Mouse (Mus musculus) liver, embryonic 15.5 days (tissue): ENCODE results near the gene Dgkd. TPM values are rescaled to one million over a fixed set of nuclear protein-coding genes. Genes with fewer than 3 reads are reported as not detected.

Experiments used
- ATAC-seq: fragments of 200-750 bp; cut with Nextera tagmentation; 2 replicates; pipeline ENCODE4 v1.8.0; 2017; ENCODE audit warnings: moderate number of reproducible peaks, mild to moderate bottlenecking, moderate library complexity; ENCODE audit not compliant: insufficient read depth
- H3K27ac ChIP-seq: fragments of 300-500 bp; sonication (generic); replicated peaks from 2 replicates; pipeline ENCODE4 v1.5.1; 2015; ENCODE audit warnings: mild to moderate bottlenecking, inconsistent platforms
- H3K27me3 ChIP-seq: fragments of 300-500 bp; sonication (generic); 2 replicates; pipeline ENCODE4 v1.6.1; 2015; ENCODE audit warnings: mild to moderate bottlenecking, inconsistent platforms
- H3K36me3 ChIP-seq: fragments of 300-500 bp; sonication (generic); replicated peaks from 2 replicates; pipeline ENCODE4 v1.6.1; 2015; ENCODE audit warnings: moderate library complexity, mild to moderate bottlenecking, inconsistent platforms
- H3K4me1 ChIP-seq: fragments of 300-500 bp; sonication (generic); replicated peaks from 2 replicates; pipeline ENCODE4 v1.6.1; 2015; ENCODE audit warnings: inconsistent platforms
- H3K4me2 ChIP-seq: fragments of 300-500 bp; sonication (generic); 2 replicates; pipeline ENCODE4 v1.6.1; 2015; ENCODE audit warnings: moderate library complexity, mild to moderate bottlenecking, inconsistent platforms
- H3K4me3 ChIP-seq: fragments of 300-500 bp; sonication (generic); replicated peaks from 2 replicates; pipeline ENCODE4 v1.5.1; 2015; ENCODE audit warnings: mild to moderate bottlenecking, inconsistent platforms
- H3K9ac ChIP-seq: fragments of 300-500 bp; sonication (generic); 2 replicates; pipeline ENCODE4 v1.6.1; 2015; ENCODE audit warnings: moderate library complexity, mild to moderate bottlenecking, inconsistent platforms
- H3K9me3 ChIP-seq: fragments of 300-500 bp; sonication (generic); replicated peaks from 2 replicates; pipeline ENCODE4 v1.6.1; 2016; ENCODE audit warnings: inconsistent platforms
- WGBS: fragments of 180-500 bp; shearing (Covaris S2); methylation state at CpG from one replicate; pipeline ENCODE4 v1.1.7; 2015; ENCODE audit warnings: mixed read lengths; ENCODE audit not compliant: insufficient replicate concordance; 5-methylcytosine and 5-hydroxymethylcytosine counted together
- polyA plus RNA-seq: library from polyadenylated mRNA; unstranded; fragments of >200 nt; fragmentation: Nextera tagmentation; extraction: Ambion mirVana; gene quantifications from 2 replicates; pipeline ENCODE4 v1.2.1, GENCODE M21; 2015

Gene Dgkd
- polyA plus RNA-seq, 1 experiment from 2014 or later = 9.8 TPM

GRCm38 (mm10) chr1:87864889-87865288 lies 11.8 kb downstream of the Dgkd start:
- ATAC-seq = no peak
- H3K27me3 ChIP-seq = no peaks in the 10 kb centered on the region
- H3K4me1 ChIP-seq = peaks cover 20% of the 10 kb centered on the region

GRCm38 (mm10) chr1:87866672-87867071 lies 13.6 kb downstream of the Dgkd start:
- 63% methylated on average over 1 of the region's 1 CpGs for WGBS
- no peak for ATAC-seq
- no peak overlapping the region for H3K9ac ChIP-seq
- no peaks in the 10 kb centered on the region for H3K9me3 ChIP-seq
- no peak overlapping the region for H3K4me3 ChIP-seq
- no peak overlapping the region for H3K27ac ChIP-seq
- H3K4me1 ChIP-seq = peaks cover 24% of the 10 kb centered on the region
- H3K36me3 ChIP-seq = no peaks in the 10 kb centered on the region
- H3K4me2 ChIP-seq = no peak overlapping the region
- H3K27me3 ChIP-seq = no peaks in the 10 kb centered on the region

More at GRCm38 (mm10) chr1:87864889-87865288, 11.8 kb downstream of the Dgkd start:
- Histone ChIP-seq H3K36me3 (no peaks in the 10 kb centered on the region), H3K4me2 (no peak overlapping the region), H3K27ac (no peak overlapping the region), H3K9me3 (no peaks in the 10 kb centered on the region), H3K4me3 (no peak overlapping the region), H3K9ac (no peak overlapping the region)

GRCm38 (mm10) chr1:87871546-87871945 lies 18.5 kb downstream of the Dgkd start:
- no peak for ATAC-seq
- H3K27ac ChIP-seq = no peak overlapping the region

GRCm38 (mm10) chr1:87873081-87873480 lies 20.0 kb downstream of the Dgkd start:
- H3K4me1 ChIP-seq = peaks cover 54% of the 10 kb centered on the region
- no peak overlapping the region for H3K4me2 ChIP-seq
- H3K9ac ChIP-seq = no peak overlapping the region
- no peaks in the 10 kb centered on the region for H3K36me3 ChIP-seq
- no peak overlapping the region for H3K4me3 ChIP-seq
- no peak overlapping the region for H3K27ac ChIP-seq
- H3K27me3 ChIP-seq = no peaks in the 10 kb centered on the region
- no peaks in the 10 kb centered on the region for H3K9me3 ChIP-seq
- no peak for ATAC-seq

More at GRCm38 (mm10) chr1:87871546-87871945, 18.5 kb downstream of the Dgkd start:
- Histone ChIP-seq H3K27me3 (no peaks in the 10 kb centered on the region), H3K4me3 (no peak overlapping the region), H3K9me3 (no peaks in the 10 kb centered on the region), H3K4me2 (no peak overlapping the region), H3K36me3 (no peaks in the 10 kb centered on the region), H3K9ac (no peak overlapping the region), H3K4me1 (peaks cover 41% of the 10 kb centered on the region)

GRCm38 (mm10) chr1:87876065-87876464 lies 23.0 kb downstream of the Dgkd start:
- H3K9ac ChIP-seq = no peak overlapping the region
- H3K36me3 ChIP-seq = 0 out of 2 replicates have a peak, but pooled peaks cover 3% of the 10 kb centered on the region
- peaks cover 68% of the 10 kb centered on the region for H3K4me1 ChIP-seq
- H3K4me2 ChIP-seq = no peak overlapping the region
- no peak overlapping the region for H3K27ac ChIP-seq
- 54% methylated on average over 1 of the region's 1 CpGs for WGBS
- no peaks in the 10 kb centered on the region for H3K9me3 ChIP-seq
- no peak overlapping the region for H3K4me3 ChIP-seq
- ATAC-seq = no peak
- H3K27me3 ChIP-seq = no peaks in the 10 kb centered on the region

GRCm38 (mm10) chr1:87877552-87878283 lies 24.6 kb downstream of the Dgkd start:
- Histone ChIP-seq H3K4me3 (no peak overlapping the region), H3K9ac (no peak overlapping the region), H3K27me3 (no peaks in the 10 kb centered on the region), H3K9me3 (no peaks in the 10 kb centered on the region), H3K4me2 (no peak overlapping the region), H3K4me1 (peaks cover 53% of the 10 kb centered on the region), H3K36me3 (0 out of 2 replicates have a peak, but pooled peaks cover 6% of the 10 kb centered on the region), H3K27ac (no peak overlapping the region)
- no peak for ATAC-seq
- 15% methylated on average over 9 of the region's 9 CpGs for WGBS

- peaks cover 43% of the 10 kb centered on the region for H3K4me1 ChIP-seq
- H3K9ac ChIP-seq = no peak overlapping the region
- no peak for ATAC-seq
- H3K27ac ChIP-seq = no peak overlapping the region
- H3K27me3 ChIP-seq = no peaks in the 10 kb centered on the region
- no peaks in the 10 kb centered on the region for H3K9me3 ChIP-seq
- 69% methylated on average over 3 of the region's 3 CpGs for WGBS
- H3K4me2 ChIP-seq = no peak overlapping the region
- H3K36me3 ChIP-seq = peaks cover 13% of the 10 kb centered on the region; the same call in 1 of the 2 replicates
- no peak overlapping the region for H3K4me3 ChIP-seq
Measured at GRCm38 (mm10) chr1:87879034-87879433, 25.9 kb downstream of the Dgkd start.

GRCm38 (mm10) chr1:87879494-87880325 lies 26.6 kb downstream of the Dgkd start:
- peaks cover 42% of the 10 kb centered on the region for H3K4me1 ChIP-seq
- H3K9me3 ChIP-seq = no peaks in the 10 kb centered on the region
- peak overlapping the region; percentile 34; the same call in 1 of the 2 replicates for H3K27ac ChIP-seq
- 42% methylated on average over 3 of the region's 3 CpGs for WGBS
- ATAC-seq = 0 out of 2 replicates have a peak, but pooled peaks have one; percentile 28
- H3K9ac ChIP-seq = no peak overlapping the region
- H3K36me3 ChIP-seq = peaks cover 19% of the 10 kb centered on the region; the same call in 1 of the 2 replicates
- H3K27me3 ChIP-seq = no peaks in the 10 kb centered on the region
- no peak overlapping the region for H3K4me3 ChIP-seq
- no peak overlapping the region for H3K4me2 ChIP-seq

- Histone ChIP-seq H3K4me3 (no peak overlapping the region), H3K27me3 (no peaks in the 10 kb centered on the region), H3K9ac (no peak overlapping the region), H3K27ac (peak overlapping the region; percentile 34; the same call in 1 of the 2 replicates), H3K36me3 (peaks cover 22% of the 10 kb centered on the region; the same call in 1 of the 2 replicates), H3K9me3 (no peaks in the 10 kb centered on the region), H3K4me2 (no peak overlapping the region), H3K4me1 (peaks cover 39% of the 10 kb centered on the region)
- 73% methylated on average over 6 of the region's 6 CpGs for WGBS
- no peak for ATAC-seq
Measured at GRCm38 (mm10) chr1:87880326-87880627, 27.2 kb downstream of the Dgkd start.

GRCm38 (mm10) chr1:87880856-87881255 lies 27.8 kb downstream of the Dgkd start:
- Histone ChIP-seq H3K9ac (no peak overlapping the region), H3K36me3 (peaks cover 22% of the 10 kb centered on the region; the same call in 1 of the 2 replicates), H3K4me2 (no peak overlapping the region), H3K27ac (no peak overlapping the region), H3K4me3 (no peak overlapping the region), H3K9me3 (no peaks in the 10 kb centered on the region), H3K27me3 (no peaks in the 10 kb centered on the region), H3K4me1 (peaks cover 36% of the 10 kb centered on the region)
- no peak for ATAC-seq
- 32% methylated on average over 2 of the region's 2 CpGs for WGBS

GRCm38 (mm10) chr1:87881726-87882125 lies 28.6 kb downstream of the Dgkd start:
- no peak overlapping the region for H3K4me2 ChIP-seq
- no peak overlapping the region for H3K27ac ChIP-seq
- ATAC-seq = no peak
- H3K9me3 ChIP-seq = no peaks in the 10 kb centered on the region
- peaks cover 22% of the 10 kb centered on the region; the same call in 1 of the 2 replicates for H3K36me3 ChIP-seq
- WGBS = 58% methylated on average over 4 of the region's 4 CpGs
- no peak overlapping the region for H3K9ac ChIP-seq
- H3K4me3 ChIP-seq = no peak overlapping the region
- peaks cover 30% of the 10 kb centered on the region for H3K4me1 ChIP-seq
- no peaks in the 10 kb centered on the region for H3K27me3 ChIP-seq
